In the genomic region with DNA sequence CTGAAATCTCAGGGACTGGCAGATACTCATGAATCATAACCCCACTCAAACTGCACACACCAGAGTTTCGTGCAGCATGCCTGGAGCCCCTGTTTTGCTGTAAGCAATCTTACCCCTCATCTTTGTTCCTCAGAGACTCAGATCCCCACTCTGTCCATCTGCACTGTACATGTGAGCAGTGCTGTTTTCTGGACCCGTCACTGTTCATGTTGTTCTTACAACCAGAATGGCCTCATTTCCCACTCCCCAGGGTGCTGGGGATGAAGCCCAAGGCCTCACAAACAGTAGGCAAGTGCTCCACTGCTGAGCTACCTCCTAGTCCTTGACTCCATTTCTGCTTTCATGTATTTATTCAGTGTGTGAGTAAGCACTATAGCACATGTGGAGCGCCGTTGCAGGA, we compare ENCODE assay signal across 13 mouse cellular contexts. TPM values are rescaled to one million over a fixed set of nuclear protein-coding genes. Genes with fewer than 3 reads are reported as not detected.
DNase-seq lines count a peak whose midpoint lies in the region.
"Had no signal": no experiment of that assay in that cellular context is flagged by ENCODE, and none has a peak within 500 bp of the region (broad histone marks: within the 10 kb centered on the region; RNA-seq: fewer than 3 reads in every experiment).

No protein-coding gene starts in this region.

- DNase-seq in testis, postnatal 10 days (ENCODE audit: low spot score): peak; percentile 27
- DNase-seq in testis, postnatal 14 days (ENCODE audit: low spot score): no peak
- peak; percentile 52 for DNase-seq in cerebellum, adult 8-10 months
- DNase-seq in cerebellum, postnatal 14 days: peak; percentile 38 to 59
- no peak for DNase-seq in urinary bladder, postnatal 36 days (ENCODE audit: low spot score in 2 of 2)
- no peak for DNase-seq in heart, adult 18-20 months
- DNase-seq in lung, postnatal 25 days (ENCODE audit: low spot score): no peak
- DNase-seq: adrenal gland, postnatal 10 days; gastrocnemius, postnatal 14 days had no signal

RNA-seq across cellular contexts. Expression of a gene that starts 7.0 kb away (rescaled TPM):
- 10 to 100 TPM in 1 of 2 experiments, 1 to 10 TPM in 1; 9.4 to 11.2 TPM for total RNA-seq in heart, adult 18-20 months (2021)

RNA-seq across cellular contexts. Expression of a gene that starts 40.8 kb away (rescaled TPM):
- total RNA-seq in heart, adult 18-20 months (2021): not detected
- total RNA-seq: adrenal gland, postnatal 10 days; adrenal gland, postnatal 4 days; gastrocnemius, postnatal 14 days; heart, adult 8-10 months; heart, postnatal 25 days; MEL had no signal

RNA-seq across cellular contexts. Expression of a gene that starts 44.8 kb away (rescaled TPM):
- 10 to 100 TPM; 63.9 to 65.2 TPM for total RNA-seq in heart, adult 18-20 months (2021)

Comparison
In these comparisons a context has a peak if more than half of its experiments do, and no peak if none do; other contexts are left out.
1. DNase-seq: peak in testis, postnatal 10 days (single experiment), cerebellum, adult 8-10 months (single experiment) and cerebellum, postnatal 14 days (2 of 2); none in testis, postnatal 14 days (single experiment), urinary bladder, postnatal 36 days (0 of 2), heart, adult 18-20 months (0 of 2) and lung, postnatal 25 days (single experiment).